Mouse (Mus musculus): ENCODE results near the gene Lce1a1. TPM values are rescaled to one million over a fixed set of nuclear protein-coding genes. Genes with fewer than 3 reads are reported as not detected.

The Lce1a1 gene
- polyA plus RNA-seq, 1 experiment from 2014 or later, result not detected

DNA sequence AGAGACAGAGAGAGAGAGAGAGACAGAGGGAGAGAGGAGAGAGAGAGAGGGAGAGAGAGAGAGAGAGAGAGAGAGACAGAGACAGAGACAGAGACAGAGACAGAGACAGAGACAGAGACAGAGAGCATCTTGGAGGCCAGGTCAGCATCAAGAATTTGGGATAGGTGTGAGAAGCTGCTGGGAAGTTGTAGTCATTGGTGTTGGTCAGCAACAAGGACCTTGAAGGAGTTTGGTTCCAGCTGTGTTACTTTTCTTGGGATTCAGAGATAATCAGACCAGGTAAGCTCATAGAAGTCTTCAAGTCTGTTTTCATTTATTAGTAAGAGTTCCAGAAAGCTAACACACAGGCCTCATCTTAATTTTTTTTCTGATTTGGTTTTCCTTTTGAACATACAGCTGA is 40.7 kb downstream of the Lce1a1 start, which contains the start of gene 2210017I01Rik:
Gene 2210017I01Rik, minus strand, starts transcription at position 101 of the 400 bp plus-strand sequence.
- Histone ChIP-seq H3K27me3 (replicated peaks) (no peaks in the 10 kb centered on the region), H3K9ac (no peak within 1 kb of the TSS), H3K4me2 (replicated peaks) (no peak within 1 kb of the TSS), H3K27ac (no peak within 1 kb of the TSS), H3K36me3 (no peaks in the 10 kb centered on the region), H3K9me3 (no peaks in the 10 kb centered on the region), H3K4me3 (no peak within 1 kb of the TSS), H3K4me1 (no peaks in the 10 kb centered on the region)
- ATAC-seq (ENCODE audit: low FRiP score, low read depth), result no peak

DNA sequence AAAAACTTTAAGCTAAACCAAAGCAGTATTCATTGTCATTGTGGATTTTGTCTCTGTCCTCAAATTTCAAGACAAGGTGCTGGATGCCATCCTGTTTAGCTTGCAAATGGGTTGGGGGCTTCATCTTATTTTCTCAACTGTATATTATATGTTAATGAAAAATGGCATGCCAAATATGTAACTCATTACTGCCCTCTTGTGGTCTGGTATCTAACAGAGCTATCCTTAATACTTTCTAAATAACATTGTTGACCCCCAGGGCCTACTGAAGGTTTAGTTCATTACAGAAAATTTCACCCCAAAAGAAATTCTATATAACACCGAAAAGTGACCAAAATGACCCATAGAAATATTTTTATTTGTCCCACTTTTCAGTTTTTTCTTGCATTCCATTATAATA is 45.9 kb downstream of the Lce1a1 start:
- H3K4me2 ChIP-seq (replicated peaks), result no peak overlapping the region
- H3K27ac ChIP-seq, result no peak overlapping the region
- H3K9ac ChIP-seq, result no peak overlapping the region
- no peaks in the 10 kb centered on the region for H3K27me3 ChIP-seq (replicated peaks)
- WGBS, result 47% methylated on average over 1 of the region's 1 CpGs
- H3K4me1 ChIP-seq, result no peaks in the 10 kb centered on the region
- H3K4me3 ChIP-seq, result no peak overlapping the region
- H3K9me3 ChIP-seq, result no peaks in the 10 kb centered on the region
- H3K36me3 ChIP-seq, result no peaks in the 10 kb centered on the region
- ATAC-seq (ENCODE audit: low FRiP score, low read depth), result no peak

- no peak for ATAC-seq (ENCODE audit: low FRiP score, low read depth)
- H3K27ac ChIP-seq, result no peak overlapping the region
- no peaks in the 10 kb centered on the region for H3K27me3 ChIP-seq (replicated peaks)
- 69% methylated on average over 1 of the region's 1 CpGs for WGBS
- H3K9ac ChIP-seq, result no peak overlapping the region
- no peaks in the 10 kb centered on the region for H3K36me3 ChIP-seq
- H3K4me1 ChIP-seq, result no peaks in the 10 kb centered on the region
- H3K4me3 ChIP-seq, result no peak overlapping the region
- no peak overlapping the region for H3K4me2 ChIP-seq (replicated peaks)
- H3K9me3 ChIP-seq, result no peaks in the 10 kb centered on the region
Measured at GRCm38 (mm10) chr3:92600456-92600855, 47.7 kb downstream of the Lce1a1 start.

DNA sequence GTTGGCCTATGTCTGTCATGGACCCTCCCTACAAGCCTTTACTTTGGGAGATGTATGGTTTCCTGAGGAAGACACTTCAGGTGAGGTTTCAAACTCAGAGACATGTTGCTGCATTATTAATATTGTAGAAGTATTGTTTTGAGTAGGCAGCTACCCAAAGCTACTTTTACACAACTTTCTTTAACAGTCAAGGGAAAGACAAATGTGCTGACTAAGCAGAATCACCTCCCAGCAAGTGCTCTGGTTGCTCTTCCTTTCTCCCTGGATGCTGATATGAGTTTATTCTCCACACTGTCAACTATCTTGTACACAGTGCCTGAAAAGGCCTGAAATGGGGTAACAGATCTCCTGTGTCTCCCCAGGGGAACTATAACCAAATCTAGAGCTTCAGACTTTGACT is 48.1 kb downstream of the Lce1a1 start:
- H3K27ac ChIP-seq, result no peak overlapping the region
- no peak overlapping the region for H3K4me3 ChIP-seq
- no peaks in the 10 kb centered on the region for H3K9me3 ChIP-seq
- H3K27me3 ChIP-seq (replicated peaks), result no peaks in the 10 kb centered on the region
- H3K4me2 ChIP-seq (replicated peaks), result no peak overlapping the region
- no peaks in the 10 kb centered on the region for H3K36me3 ChIP-seq
- no peaks in the 10 kb centered on the region for H3K4me1 ChIP-seq
- no peak for ATAC-seq (ENCODE audit: low FRiP score, low read depth)
- H3K9ac ChIP-seq, result no peak overlapping the region

DNA sequence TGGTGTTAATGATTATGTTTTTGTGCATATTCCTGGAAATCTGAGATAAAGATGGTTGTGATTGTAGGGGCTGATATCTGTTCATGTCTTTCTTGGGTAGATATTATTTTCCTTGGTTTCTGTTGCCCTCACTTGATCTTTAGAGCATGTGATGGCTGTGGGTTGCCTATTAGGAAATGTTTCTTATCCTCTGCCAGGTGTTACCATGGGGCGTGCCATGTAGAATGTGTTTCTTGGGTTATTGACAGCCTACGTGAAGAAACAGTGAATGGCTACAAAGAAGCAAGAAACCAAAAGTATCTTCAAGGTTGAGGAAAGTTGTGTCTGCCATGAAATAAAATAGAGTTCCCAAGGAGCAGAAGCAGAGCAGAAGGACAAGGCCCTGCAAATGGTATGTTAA is 49.7 kb downstream of the Lce1a1 start:
- Histone ChIP-seq H3K9me3 (no peaks in the 10 kb centered on the region), H3K4me2 (replicated peaks) (no peak overlapping the region), H3K4me1 (no peaks in the 10 kb centered on the region), H3K9ac (no peak overlapping the region), H3K4me3 (no peak overlapping the region), H3K27me3 (replicated peaks) (no peaks in the 10 kb centered on the region), H3K36me3 (no peaks in the 10 kb centered on the region), H3K27ac (no peak overlapping the region)
- ATAC-seq (ENCODE audit: low FRiP score, low read depth), result no peak
- WGBS, result 92% methylated on average over 2 of the region's 2 CpGs

Other genes with a start within 250 kb of the Lce1a1 start
- not detected in 2 replicates for gene Sprr2i, start 240.3 kb downstream of the Lce1a1 start, polyA plus RNA-seq (2016; fragmentation: Nextera tagmentation; extraction: Ambion mirVana)
- not detected in 2 replicates for gene Sprr2j-ps, start 230.2 kb downstream of the Lce1a1 start, polyA plus RNA-seq (2016; fragmentation: Nextera tagmentation; extraction: Ambion mirVana)
- 7.4 and 8.9 TPM in 2 replicates for gene Gm9774, start 218.9 kb downstream of the Lce1a1 start, polyA plus RNA-seq (2016; fragmentation: Nextera tagmentation; extraction: Ambion mirVana)
- not detected in 2 replicates for gene Sprr2k, start 215.7 kb downstream of the Lce1a1 start, polyA plus RNA-seq (2016; fragmentation: Nextera tagmentation; extraction: Ambion mirVana)
- gene Sprr1b, start 209.5 kb downstream of the Lce1a1 start, polyA plus RNA-seq (2016; fragmentation: Nextera tagmentation; extraction: Ambion mirVana), result not detected in 2 replicates
- gene Sprr3, start 189.6 kb downstream of the Lce1a1 start, polyA plus RNA-seq (2016; fragmentation: Nextera tagmentation; extraction: Ambion mirVana), result not detected in 2 replicates
- gene Sprr1a, start 162.4 kb downstream of the Lce1a1 start, polyA plus RNA-seq (2016; fragmentation: Nextera tagmentation; extraction: Ambion mirVana), result not detected in 2 replicates
- gene Sprr4, start 147.8 kb downstream of the Lce1a1 start, polyA plus RNA-seq (2016; fragmentation: Nextera tagmentation; extraction: Ambion mirVana), result not detected in 2 replicates
- gene 2310046K23Rik, start 113.8 kb downstream of the Lce1a1 start, polyA plus RNA-seq (2016; fragmentation: Nextera tagmentation; extraction: Ambion mirVana), result not detected in 2 replicates
- 0.10 and 0.13 TPM in 2 replicates for gene Ivl, start 74.6 kb downstream of the Lce1a1 start, polyA plus RNA-seq (2016; fragmentation: Nextera tagmentation; extraction: Ambion mirVana)
- not detected in 2 replicates for gene Smcp, start 59.3 kb downstream of the Lce1a1 start, polyA plus RNA-seq (2016; fragmentation: Nextera tagmentation; extraction: Ambion mirVana)
- gene 2210017I01Rik, start 40.8 kb downstream of the Lce1a1 start, polyA plus RNA-seq (2016; fragmentation: Nextera tagmentation; extraction: Ambion mirVana), result not detected in 2 replicates
- not detected in 2 replicates for gene Lce6a, start 26.6 kb downstream of the Lce1a1 start, polyA plus RNA-seq (2016; fragmentation: Nextera tagmentation; extraction: Ambion mirVana)
- not detected in 2 replicates for gene Lce1b, start 8.6 kb upstream of the Lce1a1 start, polyA plus RNA-seq (2016; fragmentation: Nextera tagmentation; extraction: Ambion mirVana)
- not detected in 2 replicates for gene Lce1a2, start 22.0 kb upstream of the Lce1a1 start, polyA plus RNA-seq (2016; fragmentation: Nextera tagmentation; extraction: Ambion mirVana)
- gene Lce1c, start 30.9 kb upstream of the Lce1a1 start, polyA plus RNA-seq (2016; fragmentation: Nextera tagmentation; extraction: Ambion mirVana), result not detected in 2 replicates
- gene Lce1d, start 38.9 kb upstream of the Lce1a1 start, polyA plus RNA-seq (2016; fragmentation: Nextera tagmentation; extraction: Ambion mirVana), result not detected in 2 replicates
- gene Lce1e, start 60.8 kb upstream of the Lce1a1 start, polyA plus RNA-seq (2016; fragmentation: Nextera tagmentation; extraction: Ambion mirVana), result not detected in 2 replicates
- not detected in 2 replicates for gene Lce1f, start 72.0 kb upstream of the Lce1a1 start, polyA plus RNA-seq (2016; fragmentation: Nextera tagmentation; extraction: Ambion mirVana)
- not detected in 2 replicates for gene Gm38119, start 90.8 kb upstream of the Lce1a1 start, polyA plus RNA-seq (2016; fragmentation: Nextera tagmentation; extraction: Ambion mirVana)
- gene Lce1g, start 104.0 kb upstream of the Lce1a1 start, polyA plus RNA-seq (2016; fragmentation: Nextera tagmentation; extraction: Ambion mirVana), result not detected in 2 replicates
- not detected in 2 replicates for gene Lce1h, start 116.8 kb upstream of the Lce1a1 start, polyA plus RNA-seq (2016; fragmentation: Nextera tagmentation; extraction: Ambion mirVana)
- gene Lce1i, start 130.6 kb upstream of the Lce1a1 start, polyA plus RNA-seq (2016; fragmentation: Nextera tagmentation; extraction: Ambion mirVana), result not detected in 2 replicates
- not detected in 2 replicates for gene Lce1j, start 142.2 kb upstream of the Lce1a1 start, polyA plus RNA-seq (2016; fragmentation: Nextera tagmentation; extraction: Ambion mirVana)
- not detected in 2 replicates for gene Lce1k, start 159.6 kb upstream of the Lce1a1 start, polyA plus RNA-seq (2016; fragmentation: Nextera tagmentation; extraction: Ambion mirVana)
- not detected in 2 replicates for gene Kprp, start 178.9 kb upstream of the Lce1a1 start, polyA plus RNA-seq (2016; fragmentation: Nextera tagmentation; extraction: Ambion mirVana)
- not detected in 2 replicates for gene Lce1l, start 203.0 kb upstream of the Lce1a1 start, polyA plus RNA-seq (2016; fragmentation: Nextera tagmentation; extraction: Ambion mirVana)
- not detected in 2 replicates for gene 2310050C09Rik, start 221.9 kb upstream of the Lce1a1 start, polyA plus RNA-seq (2016; fragmentation: Nextera tagmentation; extraction: Ambion mirVana)

Measured in neural tube, embryonic 12.5 days (tissue).